8 mouse cellular contexts compared by ENCODE assay signal in the genomic region with DNA sequence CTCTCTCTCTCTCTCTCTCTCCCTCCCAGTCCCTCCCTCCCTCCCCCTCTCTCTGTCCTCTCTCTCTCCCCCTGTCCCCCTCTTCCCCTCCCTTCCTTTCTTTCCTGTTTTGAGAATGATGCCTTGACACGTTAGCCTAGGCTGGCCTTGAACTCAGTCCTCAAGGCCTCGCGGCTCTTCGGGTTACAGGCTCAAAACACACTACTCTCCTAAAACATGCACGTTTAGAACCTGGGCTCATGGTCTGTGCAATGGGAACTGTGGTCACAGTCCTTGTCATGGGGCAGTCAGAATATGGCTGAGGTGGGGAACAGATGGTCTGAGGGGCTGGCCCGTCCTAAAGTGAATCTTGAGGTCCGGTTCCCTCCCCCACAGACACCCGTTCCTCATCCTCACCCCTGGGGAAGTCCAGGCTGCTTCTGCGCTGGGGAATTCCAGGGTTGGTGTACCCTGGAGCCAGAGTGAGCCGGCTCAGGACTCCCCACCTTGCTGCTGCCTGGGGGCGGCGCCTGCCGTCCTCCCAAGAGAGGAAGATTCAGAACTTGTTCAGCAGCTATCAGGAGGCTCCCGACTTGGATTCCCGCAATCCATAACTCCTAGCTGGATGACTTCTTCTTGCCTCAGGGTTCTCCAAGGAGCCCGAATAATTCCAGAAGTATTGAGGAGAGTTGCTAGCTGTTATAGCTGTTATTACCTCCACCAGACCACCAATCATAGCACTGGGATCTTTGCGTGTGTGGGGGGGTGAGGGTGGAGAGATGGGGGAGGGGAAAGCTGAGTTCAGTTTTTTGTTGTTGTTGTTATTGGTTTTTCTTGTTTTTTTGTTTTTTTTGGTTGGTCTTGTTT. TPM values are rescaled to one million over a fixed set of nuclear protein-coding genes. Genes with fewer than 3 reads are reported as not detected.
A peak's percentile ranks its signal among the peaks of the same experiment; 100 is the strongest.
DNase-seq lines count a peak whose midpoint lies in the region; ATAC-seq lines count a peak whose summit lies in the region.

No protein-coding gene starts in this region.

- H3K36me3 ChIP-seq in midbrain, embryonic 10.5 days, result no peaks in the 10 kb centered on the region
- no peaks in the 10 kb centered on the region for H3K36me3 ChIP-seq in midbrain, embryonic 15.5 days (replicated peaks)
- H3K36me3 ChIP-seq in hindbrain, embryonic 16.5 days (ENCODE audit: control insufficient read depth, insufficient read depth, low read length), result no peaks in the 10 kb centered on the region
- H3K36me3 ChIP-seq in macrophage (ENCODE audit: inconsistent target), result peaks cover 11% of the 10 kb centered on the region; the same call in 1 of the 2 replicates

- intact Hi-C loops in left cerebral cortex, postnatal 4 days (cut with DNase I), result no loop called here

- peaks cover 54% of the 10 kb centered on the region for H3K79me2 ChIP-seq in macrophage (ENCODE audit: inconsistent target)

- no peak overlapping the region for H3K9ac ChIP-seq in midbrain, embryonic 15.5 days
- H3K9ac ChIP-seq in hindbrain, embryonic 16.5 days (ENCODE audit: low read depth, low read length), result no peak overlapping the region

- WGBS in midbrain, embryonic 10.5 days, result 6% methylated on average over 17 of the region's 17 CpGs
- 6% methylated on average over 16 of the region's 17 CpGs for WGBS in midbrain, embryonic 15.5 days
- WGBS in hindbrain, embryonic 16.5 days, result 5% methylated on average over 17 of the region's 17 CpGs
- WGBS in macrophage (ENCODE audit: missing documents), result 6% methylated on average over 17 of the region's 17 CpGs

- peak overlapping the region; percentile 46; the same call in 1 of the 2 replicates for H3K4me3 ChIP-seq in midbrain, embryonic 10.5 days
- no peak overlapping the region for H3K4me3 ChIP-seq in midbrain, embryonic 15.5 days
- H3K4me3 ChIP-seq in brown adipose tissue, adult 24 weeks (ENCODE audit: insufficient read depth, low read depth, low read length), result peak overlapping the region; percentile 68
- peak overlapping the region; percentile 19; the same call in 1 of the 2 replicates for H3K4me3 ChIP-seq in hindbrain, embryonic 16.5 days (ENCODE audit: low read length)
- H3K4me3 ChIP-seq in macrophage (ENCODE audit: inconsistent target), result peak overlapping the region; percentile 67

- no peak for ATAC-seq in midbrain, embryonic 15.5 days (replicated peaks)
- no peak for ATAC-seq in hindbrain, embryonic 16.5 days

- H3K4me1 ChIP-seq in midbrain, embryonic 10.5 days, result peaks cover 14% of the 10 kb centered on the region
- 0 out of 2 replicates have a peak, but pooled peaks cover 2% of the 10 kb centered on the region for H3K4me1 ChIP-seq in midbrain, embryonic 15.5 days
- peaks cover 11% of the 10 kb centered on the region; the same call in 1 of the 2 replicates for H3K4me1 ChIP-seq in brown adipose tissue, adult 24 weeks (ENCODE audit: control insufficient read depth, insufficient read depth, insufficient read length, low read length)
- no peaks in the 10 kb centered on the region for H3K4me1 ChIP-seq in hindbrain, embryonic 16.5 days (ENCODE audit: control insufficient read depth, insufficient read depth, low read depth, low read length)

- no peak overlapping the region for H3K4me2 ChIP-seq in midbrain, embryonic 15.5 days
- peak overlapping the region; percentile 10; the same call in 1 of the 2 replicates for H3K4me2 ChIP-seq in hindbrain, embryonic 16.5 days (ENCODE audit: low read length)

- no peaks in the 10 kb centered on the region for H3K9me3 ChIP-seq in midbrain, embryonic 10.5 days (replicated peaks)
- no peaks in the 10 kb centered on the region for H3K9me3 ChIP-seq in midbrain, embryonic 15.5 days
- no peaks in the 10 kb centered on the region for H3K9me3 ChIP-seq in hindbrain, embryonic 16.5 days (ENCODE audit: control insufficient read depth, low read length)

- no peak overlapping the region for H3K27ac ChIP-seq in midbrain, embryonic 10.5 days (replicated peaks)
- H3K27ac ChIP-seq in midbrain, embryonic 15.5 days, result no peak overlapping the region
- H3K27ac ChIP-seq in brown adipose tissue, adult 24 weeks (replicated peaks; ENCODE audit: low read depth, low read length), result no peak overlapping the region; the same call in 1 of the 2 replicates
- no peak overlapping the region for H3K27ac ChIP-seq in hindbrain, embryonic 16.5 days (ENCODE audit: low read depth, low read length)
- peak overlapping the region; percentile 90 for H3K27ac ChIP-seq in macrophage

- H3K27me3 ChIP-seq in midbrain, embryonic 10.5 days (ENCODE audit: low read depth, poor library complexity, severe bottlenecking), result peaks cover 72% of the 10 kb centered on the region
- H3K27me3 ChIP-seq in midbrain, embryonic 15.5 days (replicated peaks), result peaks cover 55% of the 10 kb centered on the region
- peaks cover 39% of the 10 kb centered on the region for H3K27me3 ChIP-seq in hindbrain, embryonic 16.5 days (replicated peaks; ENCODE audit: control insufficient read depth, insufficient read depth, low read length)

- DNase-seq in midbrain, embryonic 10.5 days (ENCODE audit: low spot score), result no peak
- DNase-seq in right cerebral cortex, postnatal 14 days, result no peak
- no peak for DNase-seq in frontal cortex, postnatal 10 days (ENCODE audit: low spot score in 2 of 2)
- DNase-seq in left cerebral cortex, postnatal 4 days, result no peak

RNA-seq across cellular contexts. Expression of gene Icam1, which starts 0.8 kb away (rescaled TPM):
- 4.5 and 4.9 TPM in 2 replicates for polyA plus RNA-seq in midbrain, embryonic 10.5 days (2016; fragmentation: Nextera tagmentation; extraction: Ambion mirVana)
- polyA plus RNA-seq in midbrain, embryonic 15.5 days (2015; fragmentation: Nextera tagmentation; extraction: Ambion mirVana), result 3.3 and 3.9 TPM in 2 replicates
- polyA plus RNA-seq in brown adipose tissue, adult 24 weeks (2012; ENCODE audit: insufficient read depth, insufficient read length, missing spikeins), result 2.3 and 3.1 TPM in 2 replicates
- polyA plus RNA-seq in hindbrain, embryonic 16.5 days (2015; fragmentation: Nextera tagmentation; extraction: Ambion mirVana), result 3.4 and 5.3 TPM in 2 replicates
- 1,000 to 10,000 TPM in 13 of 26 experiments, 100 to 1,000 TPM in 10, 10 to 100 TPM in 3; 57.0 to 3,038 (median 1,000) TPM for total RNA-seq in macrophage (2018; cell fraction: chromatin; rRNA removed)
- 1,000 to 10,000 TPM in 2 of 26 experiments, 100 to 1,000 TPM in 18, 10 to 100 TPM in 6; 49.9 to 1,322 (median 265) TPM for total RNA-seq in macrophage (2018; cell fraction: cytosol; rRNA removed)
- 1,000 to 10,000 TPM in 17 of 26 experiments, 100 to 1,000 TPM in 8, 10 to 100 TPM in 1; 95.6 to 2,581 (median 1,271) TPM for total RNA-seq in macrophage (2018; cell fraction: nucleus; rRNA removed)
- 35.3 to 116 TPM (median 39.2 TPM) in 3 replicates for polyA plus RNA-seq in macrophage (2018)
- total RNA-seq in left cerebral cortex, postnatal 4 days (2021), result 1 to 10 TPM; 2.5 to 2.8 TPM

RNA-seq across cellular contexts. Expression of gene Icam4, which starts 12.6 kb away (rescaled TPM):
- polyA plus RNA-seq in midbrain, embryonic 10.5 days (2016; fragmentation: Nextera tagmentation; extraction: Ambion mirVana), result 5.6 and 5.9 TPM in 2 replicates
- 0.27 TPM in 2 replicates for polyA plus RNA-seq in midbrain, embryonic 15.5 days (2015; fragmentation: Nextera tagmentation; extraction: Ambion mirVana)
- polyA plus RNA-seq in brown adipose tissue, adult 24 weeks (2012; ENCODE audit: insufficient read depth, insufficient read length, missing spikeins), result not detected in 2 replicates
- polyA plus RNA-seq in hindbrain, embryonic 16.5 days (2015; fragmentation: Nextera tagmentation; extraction: Ambion mirVana), result 0.27 and 0.29 TPM in 2 replicates
- total RNA-seq in macrophage (2018; cell fraction: chromatin; rRNA removed), result 10 to 100 TPM in 15 of 26 experiments, 1 to 10 TPM in 8, under 1 TPM in 2, not detected in 1; 0.90 to 99.5 (median 13.5) TPM
- 1 to 10 TPM in 5 of 26 experiments, under 1 TPM in 17, not detected in 4; 0.17 to 1.9 (median 0.36) TPM for total RNA-seq in macrophage (2018; cell fraction: cytosol; rRNA removed)
- total RNA-seq in macrophage (2018; cell fraction: nucleus; rRNA removed), result 10 to 100 TPM in 8 of 26 experiments, 1 to 10 TPM in 14, under 1 TPM in 1, not detected in 3; 0.72 to 41.5 (median 6.8) TPM
- not detected in 3 replicates for polyA plus RNA-seq in macrophage (2018)
- total RNA-seq in left cerebral cortex, postnatal 4 days (2021), result not detected

RNA-seq across cellular contexts. Expression of gene Mrpl4, which starts 14.0 kb away (rescaled TPM):
- polyA plus RNA-seq in midbrain, embryonic 10.5 days (2016; fragmentation: Nextera tagmentation; extraction: Ambion mirVana), result 141 and 143 TPM in 2 replicates
- polyA plus RNA-seq in midbrain, embryonic 15.5 days (2015; fragmentation: Nextera tagmentation; extraction: Ambion mirVana), result 93.4 and 110 TPM in 2 replicates
- 140 and 185 TPM in 2 replicates for polyA plus RNA-seq in brown adipose tissue, adult 24 weeks (2012; ENCODE audit: insufficient read depth, insufficient read length, missing spikeins)
- 112 and 114 TPM in 2 replicates for polyA plus RNA-seq in hindbrain, embryonic 16.5 days (2015; fragmentation: Nextera tagmentation; extraction: Ambion mirVana)
- total RNA-seq in macrophage (2018; cell fraction: chromatin; rRNA removed), result 10 to 100 TPM; 13.5 to 52.6 (median 33.4) TPM
- total RNA-seq in macrophage (2018; cell fraction: cytosol; rRNA removed), result 10 to 100 TPM; 37.6 to 59.8 (median 51.4) TPM
- total RNA-seq in macrophage (2018; cell fraction: nucleus; rRNA removed), result 10 to 100 TPM; 10.2 to 51.7 (median 31.3) TPM
- polyA plus RNA-seq in macrophage (2018), result 27.9 to 56.9 TPM (median 50.5 TPM) in 3 replicates
- total RNA-seq in left cerebral cortex, postnatal 4 days (2021), result 10 to 100 TPM; 45.2 to 49.3 TPM

RNA-seq across cellular contexts. Expression of gene Icam5, which starts 15.3 kb away (rescaled TPM):
- polyA plus RNA-seq in midbrain, embryonic 10.5 days (2016; fragmentation: Nextera tagmentation; extraction: Ambion mirVana), result 0.05 TPM in 1 of 2 replicates, not detected in the other
- 1.8 TPM in 2 replicates for polyA plus RNA-seq in midbrain, embryonic 15.5 days (2015; fragmentation: Nextera tagmentation; extraction: Ambion mirVana)
- polyA plus RNA-seq in brown adipose tissue, adult 24 weeks (2012; ENCODE audit: insufficient read depth, insufficient read length, missing spikeins), result not detected in 2 replicates
- 2.8 and 3.2 TPM in 2 replicates for polyA plus RNA-seq in hindbrain, embryonic 16.5 days (2015; fragmentation: Nextera tagmentation; extraction: Ambion mirVana)
- 1 to 10 TPM in 7 of 26 experiments, under 1 TPM in 16, not detected in 3; 0.31 to 7.2 (median 0.65) TPM for total RNA-seq in macrophage (2018; cell fraction: chromatin; rRNA removed)
- total RNA-seq in macrophage (2018; cell fraction: cytosol; rRNA removed), result under 1 TPM in 23 of 26 experiments, not detected in 3; 0.03 to 0.38 (median 0.12) TPM
- total RNA-seq in macrophage (2018; cell fraction: nucleus; rRNA removed), result 1 to 10 TPM in 5 of 26 experiments, under 1 TPM in 19, not detected in 2; 0.20 to 7.2 (median 0.55) TPM
- 0.04 to 0.12 TPM (median 0.09 TPM) in 3 replicates for polyA plus RNA-seq in macrophage (2018)
- 10 to 100 TPM; 28.1 to 41.3 TPM for total RNA-seq in left cerebral cortex, postnatal 4 days (2021)

RNA-seq across cellular contexts. Expression of gene S1pr2, which starts 40.0 kb away (rescaled TPM):
- 19.1 and 22.1 TPM in 2 replicates for polyA plus RNA-seq in midbrain, embryonic 10.5 days (2016; fragmentation: Nextera tagmentation; extraction: Ambion mirVana)
- 11.3 and 11.7 TPM in 2 replicates for polyA plus RNA-seq in midbrain, embryonic 15.5 days (2015; fragmentation: Nextera tagmentation; extraction: Ambion mirVana)
- 1.3 and 2.6 TPM in 2 replicates for polyA plus RNA-seq in brown adipose tissue, adult 24 weeks (2012; ENCODE audit: insufficient read depth, insufficient read length, missing spikeins)
- polyA plus RNA-seq in hindbrain, embryonic 16.5 days (2015; fragmentation: Nextera tagmentation; extraction: Ambion mirVana), result 9.5 and 10.3 TPM in 2 replicates
- total RNA-seq in macrophage (2018; cell fraction: chromatin; rRNA removed), result 10 to 100 TPM in 19 of 26 experiments, 1 to 10 TPM in 7; 4.2 to 77.2 (median 16.0) TPM
- total RNA-seq in macrophage (2018; cell fraction: cytosol; rRNA removed), result 10 to 100 TPM in 25 of 26 experiments, 1 to 10 TPM in 1; 9.4 to 57.2 (median 41.3) TPM
- 10 to 100 TPM; 12.2 to 88.6 (median 34.5) TPM for total RNA-seq in macrophage (2018; cell fraction: nucleus; rRNA removed)
- polyA plus RNA-seq in macrophage (2018), result 16.4 to 43.0 TPM (median 32.4 TPM) in 3 replicates
- total RNA-seq in left cerebral cortex, postnatal 4 days (2021), result 1 to 10 TPM; 4.5 to 5.5 TPM
